Mouse (Mus musculus) small intestine, adult 2 months (tissue): ENCODE measurements at regions not wholly inside any gene's neighbourhood (a gene's known extent, or its start where the extent isn't known, plus 50 kb on each side); places are given as distances from the start of the nearest gene placed in this dataset.

Source experiments
- CTCF ChIP-seq: fragments of 200-500 bp; IDR thresholded peaks from 2 replicates; pipeline ENCODE4 v1.5.1; 2012; ENCODE audit warnings: low read depth, mild to moderate bottlenecking, control low read depth, inconsistent platforms, low read length, moderate library complexity, mixed read lengths; ENCODE audit not compliant: insufficient replicate concordance, insufficient read length; ENCODE audit errors: extremely low read depth
- POLR2A ChIP-seq: fragments of 200-500 bp; IDR thresholded peaks from 2 replicates; pipeline ENCODE4 v1.6.1; 2012; ENCODE audit warnings: low read depth, mild to moderate bottlenecking, control low read depth, inconsistent platforms, low read length, moderate library complexity

GRCm38 (mm10) chr15:61440284-61440683, 517.5 kb upstream of the A1bg start:
- no peak for TF ChIP-seq POLR2A
- TF ChIP-seq CTCF = no peak
